Comparison of ENCODE assay signal across 15 mouse cellular contexts in the genomic region with DNA sequence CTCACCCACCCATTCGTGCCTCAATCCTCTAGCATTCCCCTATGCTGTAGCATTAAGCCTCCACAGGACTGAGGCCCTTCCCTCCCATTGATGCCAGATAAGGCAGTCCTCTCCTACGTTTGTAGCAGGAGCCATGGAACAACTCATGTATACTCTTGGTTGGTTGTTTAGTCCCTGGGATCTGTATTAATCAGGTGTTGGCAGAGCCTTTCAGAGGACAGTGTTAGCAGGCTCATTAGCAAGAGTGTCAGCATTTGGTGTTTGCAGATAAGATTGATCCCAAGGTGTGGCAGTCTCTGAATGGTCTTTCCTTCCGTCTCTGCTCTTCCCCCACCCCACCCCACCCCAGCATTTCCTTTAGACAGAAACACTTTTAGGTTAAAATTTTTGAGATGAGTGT.
"Had no signal": no experiment of that assay in that cellular context is flagged by ENCODE, and none has a peak within 500 bp of the region (broad histone marks: within the 10 kb centered on the region; RNA-seq: fewer than 3 reads in every experiment).

No protein-coding gene starts in this region.

- H3K9ac ChIP-seq: kidney, embryonic 15.5 days; limb, embryonic 15.5 days; lung, embryonic 14.5 days; midbrain, embryonic 15.5 days; neural tube, embryonic 13.5 days had no signal

- H3K27me3 ChIP-seq: kidney, embryonic 15.5 days; limb, embryonic 15.5 days; midbrain, embryonic 15.5 days; neural tube, embryonic 13.5 days had no signal

- H3K9me3 ChIP-seq: kidney, embryonic 15.5 days; limb, embryonic 15.5 days; midbrain, embryonic 10.5 days; midbrain, embryonic 15.5 days; neural tube, embryonic 13.5 days had no signal

- ATAC-seq: intestine, embryonic 16.5 days; midbrain, embryonic 15.5 days had no signal

- H3K4me3 ChIP-seq: kidney, embryonic 15.5 days; limb, embryonic 15.5 days; midbrain, embryonic 10.5 days; midbrain, embryonic 15.5 days; neural tube, embryonic 13.5 days had no signal

- H3K36me3 ChIP-seq: kidney, embryonic 15.5 days; limb, embryonic 15.5 days; midbrain, embryonic 10.5 days; midbrain, embryonic 15.5 days; neural tube, embryonic 13.5 days had no signal

- H3K4me1 ChIP-seq: kidney, embryonic 15.5 days; limb, embryonic 15.5 days; midbrain, embryonic 15.5 days; neural tube, embryonic 13.5 days had no signal

- DNase-seq: kidney, adult 2 months; kidney, postnatal 25 days; lung, embryonic 14.5 days; lung, postnatal 10 days; lung, postnatal 4 days; retina, postnatal 1 day; right cerebral cortex, postnatal 4 days; spleen, adult 18-20 months; thymus, postnatal 25 days had no signal

- H3K4me2 ChIP-seq: kidney, embryonic 15.5 days; limb, embryonic 15.5 days; lung, embryonic 14.5 days; midbrain, embryonic 15.5 days; neural tube, embryonic 13.5 days had no signal

- H3K27ac ChIP-seq: kidney, embryonic 15.5 days; limb, embryonic 15.5 days; midbrain, embryonic 10.5 days; midbrain, embryonic 15.5 days; neural tube, embryonic 13.5 days had no signal
